Mouse (Mus musculus): Measurements from ENCODE around the gene Dnajc1. TPM values are rescaled to one million over a fixed set of nuclear protein-coding genes. Genes with fewer than 3 reads are reported as not detected.

The Dnajc1 gene
- total RNA-seq, 2 experiments from 2014 or later, result 15.8 to 16.4 TPM

DNA sequence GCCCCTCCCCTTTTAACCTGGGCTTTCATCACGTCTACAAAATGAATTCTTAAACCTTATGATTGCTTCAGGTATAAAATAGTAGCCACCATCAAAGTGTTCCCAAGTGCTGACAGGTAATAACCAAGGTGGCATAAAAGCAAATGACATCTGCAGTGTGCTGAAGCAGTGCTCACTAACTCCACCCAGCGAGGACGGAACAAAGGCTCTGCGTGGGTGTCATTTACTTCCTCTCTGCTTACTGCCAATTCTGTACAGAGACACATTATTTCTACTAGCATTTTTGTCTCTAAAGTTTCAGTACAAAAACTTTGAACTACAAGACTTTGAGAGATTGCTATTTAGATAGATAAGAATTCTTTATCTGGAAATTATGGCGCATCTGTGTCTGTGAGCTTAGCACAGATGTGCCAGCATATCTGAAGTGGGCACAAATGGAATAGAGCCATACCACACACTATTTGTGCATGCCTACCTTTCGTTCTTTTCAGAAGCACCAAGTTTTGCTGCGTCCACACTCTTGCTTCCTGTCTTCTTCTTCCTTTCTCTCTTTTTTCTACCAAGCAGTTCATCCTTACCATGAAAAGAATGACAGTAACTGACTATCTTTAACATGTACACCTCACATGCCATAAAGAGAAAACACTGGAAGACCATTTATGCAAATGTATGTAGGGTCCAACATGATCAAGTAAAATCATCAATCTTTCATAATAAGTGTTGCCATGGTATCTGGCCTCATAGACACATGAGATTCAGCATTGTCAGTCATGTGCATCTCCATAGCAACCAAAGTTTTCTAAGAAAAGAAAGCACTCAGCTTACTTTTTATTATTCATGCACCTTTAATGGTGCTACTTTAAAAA lies 85.0 kb downstream of the Dnajc1 start:
- intact Hi-C loops (cut with DNase I), result no loop called here
- DNase-seq, result no peak

- DNase-seq, result no peak
These were observed 91.7 kb downstream of the Dnajc1 start for GRCm38 (mm10) chr2:18300949-18301348.

GRCm38 (mm10) chr2:18285175-18285574 lies 107.5 kb downstream of the Dnajc1 start:
- DNase-seq, result no peak
- intact Hi-C loops (cut with DNase I), result no loop called here

More at GRCm38 (mm10) chr2:18300949-18301348, 91.7 kb downstream of the Dnajc1 start:
- intact Hi-C loops (cut with DNase I), result no loop called here

DNA sequence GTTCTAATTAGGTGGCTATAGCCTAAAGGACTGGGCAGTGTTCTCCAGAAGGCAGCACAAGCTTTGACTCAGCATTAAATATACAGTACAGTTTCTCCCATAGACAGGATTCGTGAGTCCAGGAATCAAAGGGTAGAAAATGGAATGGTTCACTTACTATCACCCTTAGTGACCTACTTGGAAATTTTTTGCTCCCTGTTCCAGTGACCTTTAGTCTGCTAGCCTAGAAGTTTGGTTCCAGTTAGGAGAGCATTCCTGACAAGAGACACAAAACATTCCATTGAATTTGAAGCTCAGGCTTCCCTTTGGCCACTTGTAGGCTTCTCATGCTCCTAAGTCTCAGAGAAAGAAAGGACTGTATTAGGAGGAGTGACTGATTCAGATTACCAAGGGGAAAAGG lies 126.9 kb downstream of the Dnajc1 start:
- no peak for DNase-seq
- intact Hi-C loops (cut with DNase I), result no loop called here

DNA sequence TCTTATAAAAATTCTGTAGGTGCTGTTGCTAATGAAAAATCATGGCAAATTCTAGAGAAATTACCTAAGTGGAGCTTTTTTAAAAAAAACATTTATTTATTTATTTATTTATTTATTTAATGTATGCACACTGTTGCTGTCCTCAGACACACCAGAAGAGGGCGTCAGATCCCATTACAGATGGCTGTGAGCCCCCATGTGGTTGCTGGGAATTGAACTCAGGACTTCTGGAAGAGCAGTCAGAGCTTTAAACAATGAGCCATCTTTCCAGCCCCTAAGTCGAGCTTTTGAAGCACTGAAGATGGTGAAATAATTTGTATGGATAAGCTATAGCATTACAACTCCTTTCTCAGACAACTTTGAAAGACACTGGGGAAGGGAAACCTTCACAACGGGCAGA lies 128.1 kb downstream of the Dnajc1 start:
- DNase-seq, result no peak
- intact Hi-C loops (cut with DNase I), result no loop called here

DNA sequence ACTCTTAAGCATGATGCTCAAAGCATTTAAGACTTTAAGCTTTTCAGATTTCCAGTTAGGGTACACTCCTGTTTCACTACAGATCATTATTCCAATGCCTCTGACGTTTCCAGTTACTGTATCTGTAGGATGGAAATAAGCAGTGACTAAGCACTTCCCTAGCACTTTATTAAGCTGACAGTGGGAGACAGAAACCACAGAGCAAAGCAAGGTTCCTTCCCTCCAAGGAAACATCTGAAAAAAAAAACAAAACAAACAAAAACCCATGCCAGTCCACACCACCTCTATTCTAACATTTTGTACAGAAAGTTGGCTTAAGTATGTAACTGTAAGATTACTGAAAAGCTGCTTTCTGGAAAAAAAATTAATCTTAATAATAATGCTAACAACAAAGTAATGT lies 130.3 kb downstream of the Dnajc1 start:
- intact Hi-C loops (cut with DNase I), result no loop called here
- no peak for DNase-seq

DNA sequence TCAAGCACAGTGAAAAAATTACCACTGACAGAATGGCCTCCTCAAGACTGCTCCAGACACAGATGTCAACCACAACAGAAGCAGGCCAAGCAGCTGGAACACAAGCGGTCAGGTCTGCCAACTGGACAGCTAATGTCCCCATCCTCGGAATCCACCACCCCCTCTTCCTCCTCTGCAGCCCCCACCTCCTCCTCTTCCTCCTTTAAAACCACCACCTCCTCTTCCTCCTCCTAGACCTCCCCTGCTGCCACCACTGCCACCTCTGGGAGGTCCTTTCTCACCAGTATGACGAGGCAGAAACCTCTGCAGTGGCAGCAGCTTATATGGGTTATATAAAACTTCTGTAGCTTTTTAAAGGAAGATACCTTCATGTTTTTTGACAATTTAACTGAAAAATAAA lies 143.4 kb downstream of the Dnajc1 start:
- intact Hi-C loops (cut with DNase I), result no loop called here
- DNase-seq, result peak; percentile 16 to 25

GRCm38 (mm10) chr2:18235524-18235923 lies 157.1 kb downstream of the Dnajc1 start:
- intact Hi-C loops (cut with DNase I), result no loop called here
- DNase-seq, result no peak

DNA sequence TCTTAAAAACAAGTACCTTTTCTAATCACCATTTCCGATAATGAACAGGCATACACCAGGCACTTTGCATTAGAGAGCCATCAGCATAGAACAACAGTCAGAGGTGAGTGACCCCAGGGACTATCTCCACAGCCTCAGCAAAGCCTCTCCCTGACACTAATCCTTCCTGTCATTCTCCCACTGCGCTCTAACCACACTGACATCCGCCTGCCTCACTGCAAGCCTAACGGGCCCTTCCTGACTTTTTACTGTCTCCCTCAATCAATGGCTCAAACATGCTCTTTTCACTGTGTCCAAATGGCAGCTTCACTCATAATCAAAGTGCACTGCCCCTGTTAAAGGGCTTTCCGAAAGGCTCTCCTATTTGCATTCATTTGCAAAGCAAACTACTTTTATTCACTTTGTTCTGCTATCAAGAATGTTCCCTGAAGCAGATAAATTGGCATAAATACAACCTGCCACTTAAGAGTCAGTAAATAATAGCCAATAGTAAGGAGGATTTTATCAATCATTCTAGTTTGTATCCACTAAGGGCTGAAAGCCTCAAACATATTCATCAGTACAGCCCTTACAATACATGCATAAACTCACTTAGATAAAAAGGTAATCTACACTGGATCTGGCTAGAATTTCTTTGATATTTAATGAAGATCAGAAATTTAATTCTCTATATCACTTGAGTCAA lies 159.6 kb downstream of the Dnajc1 start:
- no peak for DNase-seq
- intact Hi-C loops (cut with DNase I), result no loop called here

DNA sequence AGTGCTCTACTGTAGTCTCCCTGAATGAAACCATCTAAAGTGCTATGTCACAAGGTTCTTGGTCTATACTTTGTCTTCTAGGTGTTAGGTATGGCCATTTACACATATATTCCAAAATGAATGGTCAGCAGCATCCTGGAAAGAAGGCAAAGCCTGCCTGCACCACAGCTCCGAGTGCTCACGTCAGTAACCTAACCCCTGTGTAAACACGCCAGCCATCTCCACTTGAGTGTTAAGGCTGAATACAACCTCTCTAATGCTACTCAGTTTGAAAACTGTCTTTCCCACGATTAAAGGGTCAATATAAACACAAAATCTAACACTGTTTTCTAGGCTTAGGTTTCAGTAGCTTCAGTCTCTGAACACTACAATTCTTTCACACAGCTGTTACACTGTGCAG lies 161.5 kb downstream of the Dnajc1 start:
- no peak for DNase-seq
- intact Hi-C loops (cut with DNase I), result no loop called here

DNA sequence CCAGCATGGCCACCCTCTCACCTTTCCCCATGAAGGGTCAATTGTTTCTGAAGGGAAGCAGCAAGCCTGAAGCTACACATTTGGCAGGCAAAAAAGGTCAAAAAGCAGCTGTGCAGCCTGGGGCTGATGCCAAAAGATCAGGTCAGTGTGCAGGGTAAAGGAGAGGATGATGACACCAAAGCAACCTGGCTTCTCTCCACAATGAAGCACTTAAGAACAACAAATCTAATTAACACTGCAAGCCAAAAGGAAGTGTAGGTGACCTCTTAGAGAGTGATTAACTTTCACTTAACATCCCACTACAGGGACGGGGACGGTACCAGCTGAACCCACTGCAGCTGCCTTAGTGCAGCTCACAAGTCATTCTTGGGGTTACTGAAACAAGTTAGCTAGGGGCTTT lies 163.4 kb downstream of the Dnajc1 start:
- DNase-seq, result peak; percentile 65 to 70
- intact Hi-C loops (cut with DNase I), result no loop called here

DNA sequence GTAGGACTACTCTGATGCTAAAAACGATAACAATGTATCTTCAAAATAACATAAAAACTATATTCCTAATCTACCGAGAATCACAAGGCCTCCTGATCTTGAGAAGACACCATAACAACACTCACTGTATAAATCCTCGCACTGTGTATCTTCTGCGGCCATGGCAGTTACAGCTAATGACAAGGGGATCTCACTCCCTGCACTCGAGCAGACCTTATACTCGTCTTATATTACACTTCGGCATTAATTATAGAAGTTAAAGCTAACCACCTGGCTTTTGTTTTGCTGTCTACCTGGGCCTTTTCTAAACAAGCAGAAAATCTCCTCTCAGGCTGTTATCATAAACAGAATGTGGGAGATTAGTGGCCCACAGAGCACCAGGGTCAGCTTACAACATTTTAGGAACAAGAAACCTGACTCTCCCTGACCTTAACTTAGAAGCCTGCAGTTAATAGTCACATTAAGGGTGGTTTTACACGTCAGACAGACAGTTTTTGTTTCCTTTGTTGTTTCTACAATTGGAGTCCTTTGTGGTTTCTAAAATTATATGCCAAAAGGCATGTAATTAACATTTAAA lies 164.1 kb downstream of the Dnajc1 start:
- intact Hi-C loops (cut with DNase I), result no loop called here
- no peak for DNase-seq

GRCm38 (mm10) chr2:18219569-18219968 lies 173.1 kb downstream of the Dnajc1 start:
- DNase-seq, result peak; percentile 21 to 42

GRCm38 (mm10) chr2:18219136-18219535 lies 173.5 kb downstream of the Dnajc1 start:
- intact Hi-C loops (cut with DNase I), result no loop called here
- DNase-seq, result peak; percentile 60 to 72

More at GRCm38 (mm10) chr2:18219569-18219968, 173.1 kb downstream of the Dnajc1 start:
- intact Hi-C loops (cut with DNase I), result no loop called here

DNA sequence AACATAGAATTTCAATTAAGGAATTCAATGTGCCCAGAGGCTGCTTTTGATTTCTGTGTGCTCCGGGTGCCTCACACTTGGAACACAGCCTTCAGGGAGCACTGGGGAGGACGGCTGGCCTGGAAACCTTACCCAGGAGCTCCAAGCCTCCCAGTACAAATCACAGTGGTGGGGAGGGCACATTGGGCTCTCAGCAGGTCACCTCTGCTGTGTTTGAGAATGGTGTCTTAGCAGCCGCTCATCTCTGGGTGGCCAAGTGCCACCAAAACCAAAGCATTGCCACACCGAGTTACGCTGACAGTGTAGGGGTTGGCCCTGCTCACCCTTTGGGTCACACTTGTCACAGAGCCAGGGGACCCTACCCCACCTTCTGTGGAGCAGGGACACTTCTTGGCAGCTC lies 174.1 kb downstream of the Dnajc1 start:
- intact Hi-C loops (cut with DNase I), result no loop called here
- peak in 1 of 2 experiments; percentile 25 for DNase-seq

GRCm38 (mm10) chr2:18217867-18218266 lies 174.8 kb downstream of the Dnajc1 start:
- peak; percentile 54 for DNase-seq
- intact Hi-C loops (cut with DNase I), result no loop called here

DNA sequence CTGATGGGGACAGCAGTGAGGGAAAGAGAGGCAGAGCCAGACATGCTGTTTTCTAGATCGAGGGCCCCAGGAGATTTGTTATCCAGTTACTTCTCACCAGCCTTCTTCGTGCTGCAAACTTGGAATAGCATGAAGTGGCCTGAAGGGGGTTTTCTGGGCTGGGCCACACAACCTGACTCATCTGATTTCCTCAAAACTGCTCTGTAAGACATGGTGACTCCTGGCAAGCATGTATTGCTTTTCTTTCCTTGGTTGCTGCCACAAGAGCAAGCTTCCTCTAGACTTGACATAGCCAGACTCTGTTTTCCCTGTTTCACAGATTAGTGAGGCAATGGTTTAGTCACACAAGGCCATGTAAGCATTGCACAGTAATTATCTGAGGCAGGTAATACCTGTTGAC lies 178.6 kb downstream of the Dnajc1 start:
- intact Hi-C loops (cut with DNase I), result no loop called here
- DNase-seq, result no peak

GRCm38 (mm10) chr2:18209948-18210347 lies 182.7 kb downstream of the Dnajc1 start:
- intact Hi-C loops (cut with DNase I), result loop anchor here (5.0 to 10.0 kb wide), 2 partner anchors 143 to 265 kb away; no protein-coding TSS in a partner anchor

GRCm38 (mm10) chr2:18209211-18209823 lies 183.3 kb downstream of the Dnajc1 start:
- intact Hi-C loops (cut with DNase I), result loop anchor here (5.0 to 10.0 kb wide), 2 partner anchors 142 to 265 kb away; no protein-coding TSS in a partner anchor
- no peak for DNase-seq

More at GRCm38 (mm10) chr2:18209948-18210347, 182.7 kb downstream of the Dnajc1 start:
- DNase-seq, result no peak

- intact Hi-C loops (cut with DNase I), result loop anchor here (5.0 to 10.0 kb wide), 2 partner anchors 141 to 264 kb away; no protein-coding TSS in a partner anchor
- no peak for DNase-seq
These were observed 184.1 kb downstream of the Dnajc1 start for GRCm38 (mm10) chr2:18208578-18208977.

DNA sequence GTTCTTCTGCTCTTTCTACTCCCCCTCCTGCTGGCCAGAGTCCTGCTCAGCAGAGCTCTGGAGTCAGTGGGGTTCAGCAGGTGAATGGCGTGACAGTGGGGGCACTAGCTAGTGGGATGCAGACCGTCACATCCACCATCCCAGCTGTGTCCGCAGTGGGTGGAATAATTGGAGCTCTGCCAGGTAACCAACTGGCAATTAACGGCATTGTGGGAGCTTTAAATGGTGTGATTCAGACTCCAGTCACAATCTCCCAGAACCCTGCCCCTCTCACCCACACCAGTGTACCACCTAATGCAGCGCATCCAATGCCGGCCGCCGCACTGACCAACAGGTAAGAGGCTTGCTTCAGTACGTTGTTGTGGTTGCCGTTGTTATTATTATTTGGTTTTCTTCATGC lies 185.8 kb downstream of the Dnajc1 start:
- DNase-seq, result no peak
- intact Hi-C loops (cut with DNase I), result loop anchor here (1.0 to 10.0 kb wide), 3 partner anchors 140 to 262 kb away; no protein-coding TSS in a partner anchor

Data from heart, postnatal 10 days (tissue).